Mouse (Mus musculus): ENCODE results near the gene Nudcd3.

Gene Nudcd3

DNA sequence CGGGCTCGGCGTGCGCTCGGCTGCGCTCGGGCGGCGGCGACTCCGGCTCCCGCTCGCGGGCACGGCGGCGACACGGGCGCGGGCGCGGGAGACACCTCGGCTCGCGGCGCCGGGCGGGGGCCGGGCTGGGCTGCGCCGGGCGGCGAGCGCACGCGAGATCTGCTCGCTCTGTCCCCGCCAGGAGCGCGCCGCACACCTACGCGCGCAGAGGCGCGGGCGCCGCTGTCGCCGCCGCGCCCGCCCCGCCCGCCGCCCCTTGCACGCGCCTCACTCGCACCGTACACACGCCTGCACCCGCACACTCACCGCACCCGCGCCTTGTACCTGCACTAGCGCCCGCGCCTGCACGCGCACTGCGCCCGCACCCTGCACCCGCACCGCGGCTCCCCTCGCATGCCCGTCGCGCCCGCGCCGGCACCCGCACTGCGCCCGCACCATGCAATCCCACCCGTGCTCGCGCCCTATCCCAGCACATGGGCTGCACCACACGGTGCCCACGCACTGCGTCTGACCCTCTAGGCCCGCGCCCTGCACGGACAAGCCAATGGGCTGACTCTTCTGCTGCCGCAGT lies 134.6 kb downstream of the Nudcd3 start:
- in situ Hi-C loops (cut with MboI; ENCODE audit: unreplicated experiment in 2 of 2): no loop called here

GRCm38 (mm10) chr11:6065046-6065521 lies 135.1 kb downstream of the Nudcd3 start:
- in situ Hi-C loops (cut with MboI; ENCODE audit: unreplicated experiment in 2 of 2): no loop called here

DNA sequence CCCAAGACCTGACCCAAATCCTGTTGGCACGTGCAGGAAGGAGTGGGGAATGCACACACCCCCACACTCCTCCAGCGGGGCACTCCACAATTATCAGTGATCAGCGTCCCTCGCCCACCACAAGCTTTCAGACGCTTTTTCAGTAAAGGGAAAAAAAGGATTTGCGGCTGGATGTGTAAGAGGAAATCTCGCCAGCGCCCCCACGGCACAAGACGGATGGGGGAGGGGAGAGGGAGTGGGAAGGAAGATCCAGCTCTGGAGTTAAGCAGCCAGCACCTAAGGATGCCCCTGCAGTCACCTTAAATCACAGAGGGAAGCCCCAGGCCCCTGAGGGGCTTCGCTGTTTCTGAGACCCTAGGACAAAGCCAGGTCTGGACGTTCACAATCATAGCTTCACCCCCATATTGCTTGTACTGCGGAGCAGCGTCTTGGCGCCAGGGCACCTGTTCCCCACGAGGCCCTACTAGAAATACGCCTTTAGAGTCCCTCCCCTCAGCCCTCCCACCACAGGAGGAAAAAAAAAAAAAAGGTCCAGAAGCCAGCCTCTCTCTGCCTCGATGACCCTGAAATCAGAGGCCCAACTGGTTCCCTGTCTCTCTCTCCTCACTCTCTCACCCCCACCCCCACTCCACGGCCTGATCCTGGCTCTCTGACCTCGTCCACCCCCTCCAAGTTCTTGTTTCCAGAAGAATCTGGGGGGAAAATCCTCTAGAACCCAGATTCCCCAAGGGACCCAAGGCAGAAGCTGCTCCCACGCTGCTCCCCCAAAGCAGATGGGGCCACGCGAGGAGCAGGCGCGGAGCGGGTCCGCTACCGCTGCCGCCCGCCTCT lies 135.8 kb downstream of the Nudcd3 start:
- in situ Hi-C loops (cut with MboI; ENCODE audit: unreplicated experiment in 2 of 2): no loop called here

DNA sequence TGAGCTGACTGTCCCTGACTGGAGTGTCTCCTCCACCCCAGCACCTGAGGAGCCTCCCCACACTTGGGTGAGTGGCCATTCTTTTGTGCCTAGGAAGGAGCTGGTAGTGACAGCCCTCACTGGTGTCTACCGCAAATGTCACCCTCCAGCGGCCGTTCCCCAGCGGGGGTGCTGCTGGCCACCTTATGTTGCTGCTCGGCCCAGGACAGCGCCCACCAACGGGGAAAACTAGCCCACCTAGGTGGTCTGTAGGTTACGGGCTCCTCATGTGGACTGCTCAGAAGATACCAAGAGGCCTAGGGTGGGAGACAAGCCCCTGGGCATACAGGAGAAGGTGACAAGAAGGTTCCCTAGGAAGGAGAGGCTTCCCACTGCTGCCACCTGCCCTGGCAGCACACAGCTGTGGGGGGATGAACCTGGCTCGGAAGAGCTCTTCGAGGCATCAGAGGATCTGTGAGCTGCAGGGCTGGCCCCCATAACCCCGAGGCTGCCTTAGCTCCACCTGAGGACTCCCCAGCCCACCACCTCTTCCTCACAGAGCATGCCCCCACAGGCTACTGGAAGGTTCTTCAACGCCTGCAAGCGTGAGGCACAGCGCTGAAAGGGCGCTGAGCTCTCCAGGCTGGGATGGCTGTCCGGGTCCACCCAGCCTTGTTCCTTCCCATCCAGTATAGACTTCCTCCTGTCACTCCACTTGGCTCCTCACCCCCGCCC lies 136.6 kb downstream of the Nudcd3 start:
- in situ Hi-C loops (cut with MboI; ENCODE audit: unreplicated experiment in 2 of 2): no loop called here

DNA sequence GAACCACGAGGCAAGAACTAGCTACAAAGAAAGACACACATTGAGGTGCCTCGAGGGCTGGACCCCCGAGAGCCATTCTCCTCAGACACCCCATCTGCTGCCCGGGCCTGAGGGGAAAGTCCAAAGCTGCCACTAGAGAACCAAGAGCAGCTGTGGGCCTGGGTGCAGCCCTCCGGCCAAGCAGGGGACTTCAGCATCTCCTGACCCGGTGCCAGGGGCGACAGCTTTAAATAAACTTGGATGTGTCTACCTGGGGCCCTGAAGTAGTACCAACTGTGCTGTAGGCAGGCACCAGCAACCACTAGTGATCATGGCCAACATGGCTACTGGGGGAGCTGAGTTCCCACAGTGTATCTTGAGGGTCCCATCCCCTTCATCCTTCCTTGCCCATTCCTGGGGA lies 137.2 kb downstream of the Nudcd3 start:
- in situ Hi-C loops (cut with MboI; ENCODE audit: unreplicated experiment in 2 of 2): no loop called here

- in situ Hi-C loops (cut with MboI; ENCODE audit: unreplicated experiment in 2 of 2): no loop called here
Observed at GRCm38 (mm10) chr11:6062329-6062728, 137.9 kb downstream of the Nudcd3 start.

GRCm38 (mm10) chr11:6061891-6062290 lies 138.3 kb downstream of the Nudcd3 start:
- in situ Hi-C loops (cut with MboI; ENCODE audit: unreplicated experiment in 2 of 2): no loop called here

DNA sequence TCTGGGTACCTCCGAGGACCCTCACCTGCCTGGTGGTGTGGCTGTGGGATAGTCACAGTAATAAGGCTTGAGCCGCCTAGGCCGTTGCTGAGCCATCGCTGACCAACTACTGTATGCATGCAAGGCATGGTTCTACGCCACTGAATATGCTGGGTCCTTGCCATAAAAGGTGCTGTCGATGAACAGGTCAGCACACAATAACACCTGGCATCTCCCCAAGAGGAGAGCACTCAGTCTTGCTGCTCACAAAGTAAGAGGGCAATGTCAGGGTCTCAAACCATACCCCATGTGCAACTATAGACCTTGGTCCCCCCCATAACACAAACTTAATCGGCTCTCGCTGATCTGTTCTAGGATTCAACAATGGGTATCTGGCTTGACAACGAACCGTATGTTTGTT lies 141.1 kb downstream of the Nudcd3 start:
- in situ Hi-C loops (cut with MboI; ENCODE audit: unreplicated experiment in 2 of 2): no loop called here
